Mouse (Mus musculus): ENCODE measurements around the gene Rerg.

Rerg gene

DNA sequence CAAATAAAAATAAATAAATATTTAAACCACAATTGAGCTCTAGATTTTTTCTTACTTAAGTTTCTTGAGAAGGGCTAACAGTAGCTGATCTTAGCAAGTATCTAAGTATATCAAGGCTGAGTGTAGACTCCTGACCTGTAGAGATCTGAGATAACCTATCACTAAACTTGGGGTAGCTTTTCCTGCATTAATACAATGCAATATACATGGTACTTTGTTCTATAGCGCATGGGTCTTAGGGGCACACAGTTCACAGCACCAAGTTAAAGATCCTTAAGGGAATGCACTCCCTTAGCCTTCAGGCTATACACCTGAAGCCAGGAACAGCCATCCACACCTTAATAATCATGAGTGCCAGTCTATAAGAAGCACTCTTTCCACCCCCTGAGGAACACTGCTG is 38.5 kb downstream of the Rerg start:
- DNase-seq (ENCODE audit: low read depth, low spot score), result no peak

DNA sequence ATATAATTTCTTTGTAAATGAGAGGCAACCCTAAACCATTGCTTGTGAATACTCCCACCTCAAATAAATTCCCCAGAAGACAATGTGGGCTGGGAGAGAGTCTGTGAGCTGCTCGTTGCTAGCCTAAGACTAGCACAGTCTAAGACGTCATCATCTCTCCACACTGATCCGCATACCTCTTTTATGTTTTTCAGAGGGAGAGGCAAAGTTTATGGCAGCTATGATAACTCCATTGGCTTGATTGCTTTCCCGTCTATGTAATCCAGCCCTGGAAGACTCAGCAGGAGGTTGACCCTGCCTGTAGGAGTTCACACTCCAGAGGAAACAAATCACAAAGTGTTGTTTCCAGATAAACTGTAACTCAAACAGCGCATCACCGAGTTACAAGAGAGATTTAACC is 38.9 kb downstream of the Rerg start:
- DNase-seq (ENCODE audit: low read depth, low spot score), result peak; percentile 47

DNA sequence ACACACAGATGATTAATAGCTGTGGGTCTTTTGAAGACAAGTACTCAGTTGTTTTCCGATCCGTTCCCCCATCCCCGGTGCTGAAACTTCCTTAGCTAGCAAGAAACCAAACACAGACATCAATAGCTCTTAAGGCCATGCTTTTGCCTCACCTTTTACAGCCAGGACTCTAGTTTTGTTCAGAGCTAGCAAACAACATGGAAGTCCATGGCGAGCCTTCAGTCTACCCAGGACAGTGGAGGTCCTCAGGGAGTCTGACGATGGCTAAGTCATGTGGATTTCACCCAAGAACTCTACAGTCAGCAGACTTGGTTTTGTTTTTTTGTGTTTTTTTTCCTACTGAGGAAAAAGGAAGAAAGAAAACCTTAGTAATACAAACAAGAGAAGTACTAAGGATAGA is 43.4 kb downstream of the Rerg start:
- no peak for DNase-seq (ENCODE audit: low read depth, low spot score)

DNA sequence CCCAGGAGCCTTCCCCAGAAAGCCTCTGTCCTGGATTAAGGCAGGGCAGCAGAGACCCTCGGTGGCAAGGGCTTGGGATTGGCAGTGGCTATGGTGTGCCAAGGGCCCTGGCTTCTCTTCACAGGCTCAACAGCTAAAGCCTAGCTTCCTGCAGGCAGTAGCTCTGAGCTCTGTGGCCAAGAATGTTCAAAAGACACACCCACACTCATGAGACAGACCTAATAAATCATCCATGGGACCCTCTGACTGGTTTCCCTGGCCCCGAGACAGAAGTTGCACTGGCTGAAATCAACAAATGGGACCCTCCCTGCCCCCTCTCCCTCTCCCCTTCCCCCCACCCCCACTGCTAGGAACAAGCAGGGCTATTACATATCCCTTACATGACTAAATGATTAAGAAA is 44.1 kb downstream of the Rerg start:
- DNase-seq (ENCODE audit: low read depth, low spot score), result peak; percentile 76

DNA sequence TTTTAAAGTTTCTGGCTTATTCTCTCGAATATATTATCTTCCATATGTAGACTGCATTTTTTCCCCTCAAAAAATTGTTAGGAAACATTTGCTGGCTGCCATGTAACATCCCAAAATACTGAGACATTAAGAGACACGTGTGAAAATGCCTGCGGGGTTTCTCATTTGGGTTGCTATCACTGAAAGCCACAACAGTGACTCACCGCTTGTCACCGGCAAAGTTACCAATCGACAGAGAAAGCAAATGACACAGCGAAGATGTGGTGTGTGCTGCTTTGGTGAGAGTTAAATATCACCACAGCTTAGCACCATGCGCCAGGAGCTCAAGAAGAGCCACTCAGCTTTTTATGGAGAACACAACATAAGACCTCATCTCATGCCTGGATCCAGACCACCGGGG is 44.9 kb downstream of the Rerg start:
- DNase-seq (ENCODE audit: low read depth, low spot score), result no peak

DNA sequence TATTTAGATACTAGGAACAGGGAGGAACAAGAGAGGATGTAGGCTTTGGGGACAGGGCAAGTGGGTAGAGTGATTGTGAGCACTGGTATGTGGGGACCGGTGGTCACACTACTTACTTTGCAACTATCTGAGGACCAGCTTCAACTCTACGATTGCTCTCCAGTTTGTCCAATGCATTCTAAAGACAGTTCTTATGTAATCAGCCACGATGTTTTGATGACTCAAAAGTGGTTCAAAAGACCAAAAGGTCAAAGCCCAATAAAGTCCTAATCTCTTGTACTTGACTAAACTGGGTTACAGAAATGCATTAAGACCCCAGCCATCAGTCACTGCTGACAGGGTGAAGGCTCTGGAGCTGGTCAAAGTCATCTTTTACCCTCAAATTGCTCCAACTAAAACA is 45.3 kb downstream of the Rerg start:
- no peak for DNase-seq (ENCODE audit: low read depth, low spot score)

DNA sequence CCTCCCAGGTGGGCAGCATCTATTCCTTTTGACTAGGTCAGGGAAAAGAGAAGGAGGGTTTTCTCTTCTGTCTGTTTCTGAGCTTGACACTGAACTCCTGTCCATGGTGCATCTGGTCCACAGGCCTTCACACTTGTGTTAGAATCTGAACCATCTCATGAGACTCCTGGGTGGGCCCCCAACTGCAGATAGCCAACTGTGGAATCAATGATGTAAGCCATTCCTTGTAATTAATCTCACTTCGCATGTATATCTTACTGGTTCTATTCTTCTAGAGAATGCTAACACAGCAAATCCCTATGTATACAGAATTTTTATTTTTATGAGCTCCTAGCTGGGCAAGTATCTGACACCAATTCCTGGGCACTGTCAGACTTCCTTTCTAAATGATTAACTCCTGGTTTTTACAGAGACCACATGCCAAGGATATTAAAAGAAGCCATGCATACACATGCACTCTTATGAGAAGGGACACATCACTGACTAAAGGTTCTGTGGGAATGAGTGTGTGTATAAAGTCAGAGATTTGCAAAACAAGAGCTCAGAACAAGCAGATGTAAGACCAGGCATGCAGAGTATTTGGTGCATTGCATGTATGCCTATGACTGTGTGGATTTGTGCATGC is 53.3 kb downstream of the Rerg start:
- DNase-seq (ENCODE audit: low read depth, low spot score), result no peak

DNA sequence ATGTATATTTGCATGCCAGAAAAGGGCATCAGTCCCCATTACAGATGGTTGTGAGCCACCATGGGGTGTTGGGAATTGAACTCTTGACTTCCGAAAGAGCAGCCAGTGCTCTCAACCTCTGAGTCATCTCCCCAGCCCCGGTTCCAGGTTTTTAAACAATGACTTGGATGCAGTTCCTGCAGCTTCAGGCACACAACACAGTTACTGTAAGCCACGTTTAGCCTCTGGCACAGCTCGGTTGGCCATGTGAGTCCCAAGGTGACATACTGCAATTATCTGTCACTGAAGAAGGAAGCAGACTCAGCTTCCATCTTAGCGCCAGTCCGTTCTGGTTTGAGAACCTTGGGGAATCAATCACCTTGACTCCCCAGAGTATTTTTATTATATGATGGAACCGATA is 55.4 kb downstream of the Rerg start:
- DNase-seq (ENCODE audit: low read depth, low spot score), result no peak

DNA sequence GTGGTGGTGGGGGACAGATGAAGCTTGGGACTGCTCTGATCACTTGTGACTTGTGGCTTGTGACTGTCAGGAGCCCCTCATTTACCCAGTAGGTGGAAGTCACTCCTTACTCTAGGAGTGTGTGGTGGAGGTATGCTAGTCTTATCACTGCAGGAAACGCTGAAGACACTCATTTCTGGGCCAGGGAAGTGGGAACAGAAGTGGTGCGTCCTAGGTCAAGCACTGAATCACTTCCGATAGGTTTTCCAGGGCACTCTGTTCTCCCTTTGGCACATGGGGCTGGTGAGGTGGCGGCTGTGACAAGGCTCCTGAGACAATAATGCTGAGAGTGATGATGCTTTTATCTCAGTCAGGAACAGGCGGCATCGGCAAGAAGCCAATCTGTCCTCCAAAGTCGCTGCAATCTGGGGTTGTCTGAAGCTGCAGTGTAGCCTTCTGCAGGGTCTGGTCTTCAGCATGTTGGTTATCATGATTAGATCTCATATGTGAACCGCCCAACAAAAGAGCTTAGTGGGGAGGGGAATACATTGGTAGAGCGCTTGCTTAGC is 59.0 kb downstream of the Rerg start:
- no peak for DNase-seq (ENCODE audit: low read depth, low spot score)

DNA sequence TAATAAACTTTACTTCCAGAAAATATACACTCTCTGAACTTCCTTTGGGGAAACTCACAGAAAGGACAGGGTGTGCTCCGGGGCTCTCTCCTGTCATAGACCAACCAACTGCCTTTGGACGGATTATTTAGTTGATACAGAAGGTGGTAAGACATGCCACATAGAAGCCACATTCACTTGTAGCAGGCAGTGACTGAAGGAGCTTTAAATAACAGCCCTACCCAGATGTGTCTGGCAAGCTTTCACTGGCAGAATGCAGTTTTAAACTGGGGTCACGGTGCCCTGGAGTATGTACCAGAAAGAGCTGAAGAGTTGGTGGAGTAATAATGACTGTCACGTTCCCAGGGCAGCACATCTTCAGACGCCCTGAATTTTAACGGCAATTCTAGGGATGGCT is 59.5 kb downstream of the Rerg start:
- no peak for DNase-seq (ENCODE audit: low read depth, low spot score)

DNA sequence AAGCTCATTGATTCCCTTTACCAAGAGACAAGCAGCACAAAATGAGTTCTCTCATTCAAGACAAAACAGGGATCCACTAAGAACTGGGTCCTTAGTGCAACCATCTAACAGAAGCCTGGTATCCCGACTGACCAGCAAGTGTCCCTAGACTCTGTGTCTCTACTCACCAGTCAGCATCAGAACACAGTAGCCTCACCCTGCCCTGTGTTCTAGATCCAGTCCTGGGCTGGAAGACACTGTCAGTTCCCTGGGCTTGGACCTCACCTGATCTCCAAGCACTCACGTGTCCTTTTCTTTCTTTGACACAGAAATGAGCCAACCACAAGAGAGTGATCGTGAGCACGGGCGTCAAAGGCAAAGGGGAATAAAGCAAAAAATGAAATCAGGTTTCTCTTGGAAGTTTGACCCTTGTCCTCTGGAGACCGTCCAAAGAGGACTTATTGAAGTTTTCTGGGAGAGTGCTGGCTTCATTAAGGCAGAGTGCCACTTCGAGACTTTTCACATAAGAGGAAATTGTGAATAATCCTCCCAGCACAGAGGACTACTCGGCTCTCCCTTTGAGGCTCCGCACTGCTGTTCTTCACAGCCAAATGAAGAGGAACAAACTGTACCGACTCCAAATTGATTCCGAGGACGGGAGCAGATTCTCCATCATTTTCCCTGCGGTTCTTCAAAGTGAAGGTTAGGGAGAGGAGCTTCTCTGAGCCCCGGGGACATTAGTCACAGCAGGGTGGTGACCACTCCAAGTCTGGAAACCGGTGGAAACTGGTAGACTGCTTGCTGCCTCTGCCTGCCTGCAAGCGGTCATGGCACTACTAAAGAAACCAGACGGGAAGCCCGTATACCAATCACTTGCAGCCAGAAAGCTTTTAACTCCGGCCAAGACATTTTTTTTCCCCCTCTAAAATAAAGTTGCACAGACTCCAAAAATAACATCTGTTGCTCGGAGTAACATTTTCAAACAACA is 60.2 kb downstream of the Rerg start:
- DNase-seq (ENCODE audit: low read depth, low spot score), result no peak

DNA sequence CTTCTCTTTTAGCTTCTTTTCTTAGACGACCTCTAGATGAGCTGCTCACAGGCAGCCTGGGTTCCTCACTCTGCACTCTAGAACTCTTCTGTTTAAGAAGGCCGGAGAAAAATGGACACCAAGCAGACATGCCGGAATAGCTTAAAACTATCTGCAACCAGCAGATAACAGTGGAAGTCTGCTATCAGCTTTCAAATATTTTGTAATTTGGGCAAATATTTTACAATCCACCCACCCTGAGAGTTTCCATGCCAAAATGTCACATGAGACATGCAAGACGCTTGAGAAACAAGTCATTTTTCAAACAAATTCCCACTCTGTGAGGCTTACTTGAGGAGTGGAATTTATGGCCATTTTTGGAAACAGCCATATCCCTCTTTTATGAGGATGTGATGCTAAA is 65.0 kb downstream of the Rerg start:
- DNase-seq (ENCODE audit: low read depth, low spot score), result no peak

DNA sequence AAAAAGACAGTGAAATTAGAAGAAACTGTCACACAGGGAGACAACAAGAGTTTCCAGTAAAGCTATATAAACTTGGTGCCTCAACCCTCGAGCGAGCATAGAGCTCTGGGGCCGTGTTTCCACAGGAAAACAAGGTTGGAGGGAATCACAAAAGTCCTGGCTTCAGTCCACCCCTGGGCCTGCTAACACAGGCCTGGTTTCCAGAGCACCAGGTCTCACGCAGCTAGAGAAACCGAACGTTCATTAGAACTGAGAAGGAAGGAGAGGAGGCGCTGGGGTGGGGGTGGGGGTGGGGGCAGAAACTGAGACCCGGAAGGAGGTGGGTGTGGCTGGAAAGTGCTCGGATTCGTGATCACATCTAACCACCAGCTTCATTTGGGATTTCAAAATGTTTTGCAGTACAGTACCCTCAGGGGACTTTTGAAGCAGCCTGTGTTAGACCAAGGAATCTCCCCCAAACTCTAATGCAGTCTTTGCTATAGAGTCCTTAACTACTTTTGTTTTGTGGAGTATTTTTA is 67.6 kb downstream of the Rerg start:
- no peak for DNase-seq (ENCODE audit: low read depth, low spot score)

DNA sequence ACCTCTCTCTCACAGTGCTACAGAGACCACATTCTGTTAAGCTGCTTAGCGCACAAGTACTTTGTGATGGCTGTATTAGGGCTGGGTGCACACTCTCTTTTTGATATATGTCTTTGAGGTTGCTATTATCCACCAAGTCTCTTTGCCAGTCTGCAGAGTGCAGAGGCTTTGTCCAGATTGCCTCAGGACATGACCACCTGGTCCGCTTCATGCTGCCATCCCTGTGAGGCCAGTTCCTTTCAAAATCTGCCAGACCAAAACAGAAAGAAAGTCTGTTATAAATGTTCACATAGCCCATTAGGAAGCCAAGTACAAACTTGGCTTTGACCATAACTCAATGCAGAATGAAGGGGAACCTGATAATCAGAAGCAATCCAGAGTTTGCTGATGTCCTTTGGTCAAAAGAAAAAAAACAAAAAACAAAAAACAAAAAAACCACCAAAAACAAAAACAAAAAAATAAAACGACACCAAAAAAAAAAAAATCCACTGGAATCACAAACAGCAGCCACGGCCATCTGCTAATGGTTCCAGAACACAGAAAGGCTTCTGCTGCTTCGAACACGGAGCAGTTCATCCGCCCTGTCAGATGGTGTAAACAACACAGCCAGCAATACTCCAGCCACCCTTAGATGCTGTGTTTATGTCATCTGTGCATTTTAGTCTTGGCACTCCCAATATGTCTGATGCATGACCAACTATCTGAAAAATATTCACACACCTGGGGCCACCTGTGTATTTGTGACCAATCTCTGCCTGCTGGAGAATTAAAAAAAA is 68.2 kb downstream of the Rerg start:
- DNase-seq (ENCODE audit: low read depth, low spot score), result no peak

DNA sequence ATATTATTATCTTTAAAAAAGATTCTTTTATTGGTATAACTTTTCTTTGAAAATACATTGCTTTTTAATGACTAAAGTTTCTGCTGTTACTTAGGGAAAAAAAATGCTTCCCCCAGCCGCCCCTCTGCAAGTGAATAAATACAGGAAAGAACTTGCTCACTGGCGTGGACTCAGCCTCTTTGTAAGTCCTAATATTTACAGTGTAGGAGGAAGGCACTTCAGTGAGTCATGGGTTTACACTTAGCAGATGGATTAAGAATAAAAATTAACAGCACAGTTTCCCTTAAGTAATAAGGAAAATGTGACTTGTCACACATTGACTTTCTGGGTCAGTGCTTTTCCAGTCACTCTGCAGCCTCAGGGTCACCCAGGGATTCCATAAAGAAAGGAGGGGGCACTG is 70.0 kb downstream of the Rerg start:
- DNase-seq (ENCODE audit: low read depth, low spot score), result no peak

DNA sequence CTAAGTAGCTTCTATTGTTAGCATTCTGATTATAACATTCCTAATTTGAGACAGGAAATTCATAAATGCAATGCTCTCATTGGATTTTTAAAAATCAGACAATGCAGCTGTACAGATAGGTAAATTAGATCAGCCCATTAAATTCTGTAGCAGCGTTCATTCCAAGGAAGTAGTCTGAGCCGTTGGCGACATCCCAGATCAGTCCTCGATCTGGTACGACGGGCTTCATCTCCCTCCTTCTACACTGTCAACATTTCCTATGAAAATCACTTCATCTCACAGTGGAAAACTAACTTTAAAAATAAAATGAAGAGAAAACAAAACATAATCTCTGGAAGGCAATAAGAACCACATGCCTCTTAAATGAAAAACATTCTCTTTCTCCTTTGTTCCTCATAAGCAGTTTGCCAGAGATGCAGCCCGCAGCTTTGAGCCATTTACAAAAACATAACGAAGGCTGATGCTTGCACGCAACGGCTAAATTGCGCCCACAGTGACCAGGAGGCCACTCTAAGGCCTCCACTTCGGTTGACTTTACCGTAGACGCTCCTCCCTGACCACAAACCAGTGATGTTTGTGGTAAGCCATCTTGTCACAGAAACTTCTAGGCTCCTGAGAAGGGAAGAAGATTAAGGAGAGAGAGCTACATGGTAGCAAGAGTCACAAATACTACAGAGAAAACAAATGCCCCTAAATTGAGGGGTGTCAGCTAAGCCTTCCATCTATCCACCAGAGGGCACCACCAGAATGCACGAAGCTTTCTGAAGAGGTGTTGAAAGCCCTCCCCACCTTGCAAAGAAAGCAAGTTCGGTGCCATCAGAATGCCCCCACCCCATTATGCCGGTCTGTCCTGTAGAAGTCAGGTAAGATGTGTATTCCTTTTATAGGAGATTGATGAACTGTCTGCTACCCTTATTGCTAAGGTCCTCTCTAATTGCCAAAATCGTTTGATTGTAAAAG is 71.8 kb downstream of the Rerg start:
- DNase-seq (ENCODE audit: low read depth, low spot score), result peak; percentile 25

DNA sequence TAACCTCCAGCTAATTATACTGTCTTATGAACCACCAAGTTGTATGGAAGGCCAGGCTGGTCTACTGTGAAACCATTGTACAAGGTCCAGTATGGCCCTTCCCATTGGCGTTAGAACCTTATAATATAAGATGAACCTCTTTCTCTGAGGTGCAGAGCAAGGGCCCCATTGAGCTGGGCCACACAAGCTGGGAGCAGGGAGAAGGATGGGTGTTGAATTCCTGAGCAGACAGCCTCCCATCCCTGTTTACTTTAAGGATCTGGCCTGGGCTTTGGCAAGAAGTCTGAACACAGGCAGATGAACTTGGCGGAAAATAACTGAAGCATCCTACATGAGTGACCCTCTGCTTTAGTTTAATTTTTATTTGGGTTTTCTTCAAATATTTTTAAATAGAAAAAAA is 75.8 kb downstream of the Rerg start:
- DNase-seq (ENCODE audit: low read depth, low spot score), result no peak

DNA sequence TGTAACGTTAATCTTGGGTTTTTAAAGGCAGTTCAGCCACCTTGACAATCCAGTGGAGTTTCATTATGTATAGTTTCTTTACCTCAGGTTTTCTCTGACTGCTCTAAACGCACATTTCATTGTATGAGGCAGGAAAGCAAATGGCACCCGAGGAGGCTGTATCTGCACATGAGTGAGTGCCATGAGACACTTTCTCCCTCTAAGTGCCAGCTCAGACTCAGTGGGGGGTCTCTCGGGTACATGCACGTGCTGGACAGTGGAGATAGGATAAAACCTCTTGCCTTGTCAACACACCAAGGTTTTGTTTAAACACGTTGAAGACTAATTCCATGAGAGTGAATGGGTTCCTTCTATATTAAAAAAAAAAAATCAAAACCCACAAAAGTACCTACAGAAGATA is 81.8 kb downstream of the Rerg start:
- no peak for DNase-seq (ENCODE audit: low read depth, low spot score)

DNA sequence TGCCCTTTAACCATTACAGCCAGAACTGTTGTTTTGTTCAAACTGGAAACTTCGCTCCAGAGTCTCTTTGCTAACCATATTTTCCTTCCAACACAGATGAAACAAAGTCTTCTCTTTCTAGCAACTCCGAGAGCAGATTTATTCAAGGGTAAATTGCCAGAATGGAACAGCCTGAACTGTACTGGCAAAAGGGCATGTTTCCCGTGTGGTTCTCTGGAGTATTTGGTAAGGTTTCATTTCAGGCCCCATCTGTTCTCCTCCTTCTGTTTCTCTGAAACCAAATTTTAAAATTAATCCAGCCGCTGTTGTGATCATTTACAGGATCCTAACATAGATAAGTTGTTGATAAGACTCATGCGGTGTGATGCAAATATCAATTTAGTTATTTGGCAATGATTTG is 82.3 kb downstream of the Rerg start:
- no peak for DNase-seq (ENCODE audit: low read depth, low spot score)

DNA sequence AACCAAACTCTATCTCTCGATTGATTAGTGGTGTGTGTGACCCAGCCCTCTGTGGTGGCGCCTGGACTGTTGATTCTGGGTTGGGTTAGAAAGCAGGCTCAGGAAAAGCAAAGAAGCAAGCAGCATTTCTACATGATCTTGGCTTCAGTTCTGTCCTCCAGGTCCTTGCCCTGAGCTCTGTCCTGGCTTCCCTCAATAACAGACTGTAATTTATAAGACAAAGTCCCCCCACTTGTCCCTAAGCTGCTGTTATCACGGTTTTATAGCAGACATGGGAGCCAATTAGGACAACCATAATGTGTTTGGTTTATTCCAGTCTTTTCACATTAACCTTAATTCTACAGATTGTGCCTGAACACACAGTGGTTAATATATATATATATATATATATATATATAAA is 82.8 kb downstream of the Rerg start:
- DNase-seq (ENCODE audit: low read depth, low spot score), result no peak

DNA sequence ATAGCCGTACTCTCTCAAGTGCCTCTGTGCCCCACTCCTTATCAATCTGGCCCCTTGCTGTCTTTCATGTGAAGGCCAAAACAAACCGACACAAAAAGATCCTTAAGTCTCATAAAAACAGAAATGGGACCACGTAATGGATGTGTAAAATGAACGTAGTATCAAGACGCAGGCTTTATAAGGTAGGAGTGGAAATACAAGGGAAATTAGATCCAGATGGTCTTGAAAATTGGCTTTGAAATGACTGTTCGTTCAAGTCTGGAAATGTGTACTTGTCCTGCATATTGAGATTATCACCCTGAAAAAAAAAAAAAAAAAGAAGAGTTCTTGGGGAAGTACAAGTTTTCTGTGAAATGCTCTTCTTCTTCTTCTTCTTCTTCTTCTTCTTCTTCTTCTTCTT is 90.6 kb downstream of the Rerg start:
- no peak for DNase-seq (ENCODE audit: low read depth, low spot score)

All from mesoderm, embryonic 11.5 days (tissue).